Mouse (Mus musculus) kidney, postnatal 25 days (tissue): ENCODE measurements around the gene Atad1.
"Not testable (repeated sequence)": the region's sequence is repeated elsewhere in the genome, so short reads cannot be mapped to it uniquely, and the experiment has no call there.

Experiments
- DNase-seq, 2 experiments: peaks; one replicate each; pipeline ENCODE4 v3.0.0; 2021; ENCODE audit warnings: mixed read lengths in 2 of 2

The Atad1 gene

GRCm38 (mm10) chr19:32667830-32668229, 71.8 kb downstream of the Atad1 start:
- not testable (repeated sequence) for DNase-seq

GRCm38 (mm10) chr19:32665243-32665642, 74.3 kb downstream of the Atad1 start:
- DNase-seq = no peak

GRCm38 (mm10) chr19:32662936-32663335, 76.7 kb downstream of the Atad1 start:
- peak; percentile 32 to 75 for DNase-seq

DNA sequence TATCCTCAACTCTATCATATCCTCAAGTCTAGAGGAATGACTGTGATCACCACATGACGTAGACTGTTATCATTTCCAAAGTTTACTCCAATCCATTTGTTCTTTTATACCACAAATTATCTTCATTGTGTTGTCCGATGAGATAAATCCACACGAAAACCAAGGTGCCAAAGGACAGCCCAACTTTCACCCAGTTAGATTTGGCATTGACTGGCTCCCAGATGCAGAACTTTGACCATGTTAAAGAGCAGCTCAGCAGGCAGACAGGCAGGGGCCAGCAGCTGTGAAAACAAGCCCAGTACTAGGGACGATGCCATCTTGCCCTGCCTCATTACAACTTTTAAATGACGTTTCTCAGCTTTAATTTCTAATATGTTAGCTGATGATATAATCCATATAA, 80.2 kb downstream of the Atad1 start:
- peak; percentile 14 to 67 for DNase-seq

DNA sequence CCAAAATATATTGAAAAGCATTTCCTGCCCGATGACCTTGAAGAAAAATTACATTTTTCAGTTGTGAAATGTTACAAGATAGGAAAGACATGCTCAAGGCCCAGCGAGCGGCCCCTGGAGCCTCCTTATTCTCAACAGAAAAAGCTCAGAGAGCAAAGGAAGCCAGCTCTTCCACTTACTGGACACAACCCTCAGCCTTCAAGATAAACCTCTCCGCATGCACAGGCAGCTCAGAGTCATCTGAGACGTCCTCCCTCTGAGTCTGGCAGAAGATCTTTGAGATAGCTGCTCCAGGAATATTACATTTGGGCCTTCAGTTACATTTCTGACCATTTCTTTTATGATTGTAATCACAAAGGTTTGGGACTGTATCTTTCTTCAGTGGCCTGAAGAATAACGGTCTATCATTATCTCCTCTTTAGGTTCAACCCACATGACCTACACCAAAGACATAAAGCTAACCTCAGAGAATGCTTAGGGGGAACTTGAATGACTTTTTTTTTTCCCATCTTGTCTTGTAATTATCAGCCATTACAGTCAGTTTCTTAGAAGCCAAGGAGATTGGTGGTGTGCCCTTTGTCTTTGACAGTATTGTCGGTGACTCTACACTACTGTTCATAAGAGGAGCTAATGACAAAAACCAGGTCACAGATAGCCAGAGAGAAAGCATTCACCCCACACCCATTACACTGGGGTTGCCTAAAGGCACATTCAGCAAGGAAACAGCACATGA, 85.8 kb downstream of the Atad1 start:
- no peak for DNase-seq

DNA sequence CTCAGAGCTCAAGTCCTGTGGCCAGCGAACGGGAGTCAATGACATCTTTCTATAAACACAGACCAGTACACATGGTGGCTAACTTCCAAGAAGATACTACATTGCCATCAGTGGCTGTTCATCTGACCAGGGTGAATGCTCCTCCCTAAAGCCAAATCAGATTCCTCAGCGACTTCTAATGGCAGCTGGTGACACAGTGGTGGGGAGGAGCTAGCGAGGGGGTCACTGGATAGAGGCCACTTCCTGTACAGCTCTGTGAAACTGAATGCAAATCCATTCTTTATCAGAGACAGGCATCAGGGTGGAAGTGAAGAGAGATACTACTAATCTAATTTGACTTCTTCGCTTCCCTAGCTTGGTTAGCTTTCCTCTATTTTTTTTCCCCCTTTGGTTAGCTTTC, 86.5 kb downstream of the Atad1 start:
- DNase-seq = no peak

DNA sequence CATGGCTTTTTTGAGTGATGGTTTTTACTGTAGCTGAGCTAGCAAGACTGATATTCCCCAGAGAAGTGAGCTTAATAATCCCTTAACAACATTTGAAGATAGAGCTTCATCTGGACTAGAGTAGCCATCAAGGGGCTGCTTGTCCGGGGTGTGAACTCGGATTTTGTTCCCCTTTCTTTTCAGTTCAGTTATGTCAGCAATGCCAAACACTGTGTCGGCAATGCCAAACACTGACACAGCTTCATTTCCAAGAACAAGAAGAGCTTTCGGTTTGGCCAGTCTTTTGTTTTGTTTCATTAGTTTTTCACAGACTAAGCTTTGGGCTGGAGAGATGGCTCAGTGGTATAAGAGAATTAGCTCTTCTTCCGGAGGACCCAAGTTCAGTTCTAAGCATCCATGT, 88.5 kb downstream of the Atad1 start:
- DNase-seq = no peak

DNA sequence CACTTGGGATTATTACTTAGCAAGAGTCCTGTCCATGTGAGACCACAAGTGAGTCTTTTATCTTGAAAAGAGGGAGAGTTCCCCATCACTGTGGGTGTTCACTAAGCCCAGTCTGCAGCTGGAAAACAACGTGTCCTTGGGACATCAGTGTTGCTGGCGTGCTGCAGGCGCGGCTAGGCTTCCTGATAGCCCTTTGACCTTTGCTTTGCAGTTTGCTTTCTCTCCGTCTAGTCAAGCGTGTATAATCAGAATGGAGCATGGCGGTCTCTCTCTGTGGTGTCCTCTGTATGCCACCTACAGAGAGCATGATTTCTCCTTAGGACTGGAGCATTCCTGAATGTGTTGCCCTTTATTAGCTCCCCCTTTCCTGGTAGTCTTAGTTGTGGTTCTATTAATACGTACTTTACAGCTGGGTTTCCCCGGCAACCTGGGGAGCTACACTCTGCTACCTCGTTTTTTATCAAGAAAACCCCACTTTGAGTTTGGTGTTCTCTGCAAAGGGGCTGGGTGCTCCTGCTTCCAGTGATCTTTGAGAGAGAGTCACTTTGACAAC, 91.5 kb downstream of the Atad1 start:
- DNase-seq = no peak

- DNase-seq = no peak
These were observed 93.2 kb downstream of the Atad1 start for GRCm38 (mm10) chr19:32646382-32646781.

- DNase-seq = no peak
These were observed 93.6 kb downstream of the Atad1 start for GRCm38 (mm10) chr19:32645939-32646338.

GRCm38 (mm10) chr19:32643642-32644041, 95.9 kb downstream of the Atad1 start:
- no peak for DNase-seq

DNA sequence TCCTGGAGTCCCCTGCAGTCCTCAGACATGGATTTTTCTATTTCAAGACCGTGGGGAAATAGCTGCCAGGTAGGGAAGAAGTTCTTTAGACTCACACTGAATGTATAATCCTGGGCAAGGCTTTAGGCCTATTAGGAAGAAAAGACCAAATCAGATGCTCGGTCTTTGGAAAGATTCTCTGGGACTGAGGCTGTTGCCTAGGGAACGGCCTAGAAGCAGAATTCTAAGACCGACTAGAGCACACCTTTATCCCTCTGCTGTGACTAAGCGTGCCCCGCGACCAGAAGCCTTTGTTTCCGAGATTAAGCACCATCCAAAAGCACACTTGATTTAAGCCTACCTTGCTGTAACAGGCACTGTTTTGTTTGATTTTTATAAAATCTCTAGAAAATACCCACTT, 97.6 kb downstream of the Atad1 start:
- DNase-seq = no peak

DNA sequence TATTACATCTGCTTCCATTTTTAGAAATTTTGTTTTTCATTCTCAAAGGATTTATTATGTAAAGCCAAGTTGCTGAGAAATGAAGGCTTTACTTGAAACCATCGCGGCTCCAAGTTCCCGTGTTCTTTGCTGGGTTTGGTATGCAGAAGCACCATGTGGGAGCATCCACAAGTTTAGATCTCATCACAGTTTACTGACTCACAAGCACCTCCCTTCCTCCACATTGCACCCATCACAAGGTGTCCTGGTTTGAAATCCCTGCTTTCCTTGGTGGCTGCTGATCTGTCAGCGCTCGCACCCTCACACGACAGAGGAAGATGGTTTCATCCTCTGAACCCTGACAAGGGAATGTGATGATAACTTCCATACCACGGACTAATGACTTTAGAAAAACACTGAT, 98.1 kb downstream of the Atad1 start:
- no peak for DNase-seq

DNA sequence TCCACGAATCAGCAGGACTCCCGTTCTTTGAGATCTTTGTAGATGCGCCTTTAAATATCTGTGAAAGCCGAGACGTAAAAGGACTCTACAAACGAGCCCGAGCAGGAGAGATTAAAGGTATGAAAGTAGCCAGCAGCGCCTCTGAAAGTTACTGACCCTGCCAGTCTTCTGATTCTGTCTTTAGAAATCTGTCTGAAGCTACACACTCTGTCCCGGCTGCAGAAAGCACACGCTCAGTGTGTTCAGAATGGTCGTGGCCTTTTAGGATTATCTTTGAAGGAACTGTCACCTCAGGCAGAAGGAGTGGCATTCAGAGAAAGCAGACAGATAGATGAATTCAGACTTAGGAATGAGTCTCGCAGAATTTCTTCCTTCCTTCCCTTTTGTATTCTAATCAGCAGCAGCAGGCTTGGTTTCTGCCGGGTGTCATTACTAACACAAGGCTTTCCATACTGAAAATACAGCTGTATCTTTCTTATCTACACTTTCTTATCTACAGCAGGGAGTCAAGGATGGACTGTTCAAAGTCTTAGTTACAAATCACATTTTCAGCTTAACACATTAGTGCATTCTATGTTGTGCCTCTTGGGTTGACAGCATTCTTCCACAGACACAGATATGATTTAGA, 101.2 kb downstream of the Atad1 start:
- no peak for DNase-seq

- peak in 1 of 2 experiments; percentile 72 for DNase-seq
These were observed 102.0 kb downstream of the Atad1 start for GRCm38 (mm10) chr19:32637357-32638275.

DNA sequence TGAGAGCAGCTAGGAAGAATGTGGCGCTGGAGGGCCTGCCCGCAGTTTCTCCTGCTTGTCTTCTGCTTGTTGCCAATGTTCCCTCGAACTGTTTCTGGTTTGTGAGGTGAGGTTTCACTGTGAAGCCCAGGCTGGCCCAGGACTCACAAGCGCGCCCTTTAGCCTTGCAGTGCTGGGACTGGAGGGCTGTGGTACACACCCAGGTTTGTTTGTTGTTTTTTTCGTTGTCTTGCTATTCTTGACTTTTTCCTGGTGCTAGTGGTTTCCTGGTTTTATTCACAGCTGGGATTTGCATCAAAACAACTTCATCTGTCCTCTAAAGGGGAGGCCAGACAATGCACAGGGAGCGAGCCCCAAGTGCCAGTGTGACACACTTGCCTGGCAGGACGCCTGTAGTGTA, 104.7 kb downstream of the Atad1 start:
- no peak for DNase-seq

DNA sequence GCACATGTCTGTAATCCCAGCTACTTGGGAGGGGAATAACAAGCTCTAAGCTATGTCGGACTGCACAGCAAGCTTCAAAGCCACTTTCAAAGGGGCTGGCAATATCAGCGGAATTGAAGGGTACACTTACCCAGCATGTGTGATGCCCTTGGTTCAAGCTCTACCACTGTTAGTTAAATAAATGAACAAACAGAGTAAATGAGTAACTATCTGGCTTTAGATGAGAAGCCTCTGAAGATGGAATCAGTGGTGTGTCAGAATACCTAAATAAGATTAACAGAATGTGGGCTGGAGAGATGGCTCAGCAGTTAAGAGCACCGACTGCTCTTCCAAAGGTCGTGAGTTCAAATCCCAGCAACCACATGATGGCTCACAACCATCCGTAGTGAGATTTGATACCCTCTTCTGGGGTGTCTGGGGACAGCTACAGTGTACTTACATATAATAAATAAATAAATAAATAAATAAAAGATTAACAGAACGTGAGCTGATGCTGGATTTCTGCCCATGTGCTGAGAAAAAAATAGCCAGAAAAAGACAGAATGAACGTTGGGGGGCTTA, 110.9 kb downstream of the Atad1 start:
- peak; percentile 38 to 59 for DNase-seq

DNA sequence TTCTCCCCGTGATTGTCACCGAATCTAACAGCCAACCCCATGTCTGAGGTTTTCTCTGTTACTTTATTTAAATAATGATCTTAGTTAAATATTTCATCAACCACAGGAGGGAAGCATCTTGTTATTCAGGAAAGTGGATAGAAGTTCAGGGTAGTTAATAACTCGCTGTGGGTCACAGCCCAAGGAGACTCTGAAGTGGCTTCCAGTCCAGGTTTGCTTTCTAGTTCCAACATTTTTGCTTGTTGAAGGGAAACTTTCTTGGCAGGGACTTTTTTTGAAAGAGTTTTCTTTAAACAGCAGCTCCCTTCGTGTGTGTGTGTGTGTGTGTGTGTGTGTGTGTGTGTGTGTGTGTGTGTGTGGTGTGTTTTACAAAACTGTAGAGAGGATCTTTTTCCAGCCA, 112.0 kb downstream of the Atad1 start:
- peak; percentile 39 to 72 for DNase-seq

GRCm38 (mm10) chr19:32626768-32627331, 112.7 kb downstream of the Atad1 start:
- peak; percentile 63 to 86 for DNase-seq

GRCm38 (mm10) chr19:32622142-32622541, 117.4 kb downstream of the Atad1 start:
- peak; percentile 39 to 75 for DNase-seq
